Mouse (Mus musculus) hematopoietic stem cell, adult 5-6 weeks (primary cell): ENCODE data around the gene Hsd17b13. TPM values are rescaled to one million over a fixed set of nuclear protein-coding genes. Genes with fewer than 3 reads are reported as not detected.

Experiments used
- ATAC-seq, 2 experiments: fragments of 125-278 bp in 1 of 2; replicated peaks in 1 of 2; 2 replicates each; pipeline ENCODE4 v1.8.0; 2016 to 2017; ENCODE audit warnings: inconsistent platforms in 2 of 2, mild to moderate bottlenecking in 2 of 2, moderate number of reproducible peaks in 2 of 2, low read depth in 1 of 2, moderate TSS enrichment in 1 of 2; ENCODE audit not compliant: low FRiP score in 2 of 2, poor library complexity in 2 of 2, severe bottlenecking in 2 of 2, insufficient read depth in 1 of 2, low TSS enrichment in 1 of 2
- total RNA-seq: library from RNA; stranded (forward); fragments of 172-1452, 232-1000 nt; gene quantifications from 2 replicates; pipeline ENCODE4 v1.2.3, GENCODE M21; 2017

Gene Hsd17b13
- total RNA-seq, 1 experiment from 2014 or later: not detected

- ATAC-seq: no peak
Observed at GRCm38 (mm10) chr5:103911555-103911954, 65.7 kb downstream of the Hsd17b13 start.

GRCm38 (mm10) chr5:103910748-103911409 is 66.3 kb downstream of the Hsd17b13 start, which contains the start of gene Klhl8:
Gene Klhl8, minus strand, starts transcription at chr5:103911259.
- peak; percentile 79 to 88 for ATAC-seq

GRCm38 (mm10) chr5:103910156-103910555 is 67.1 kb downstream of the Hsd17b13 start:
- ATAC-seq: no peak

- ATAC-seq: no peak
Observed at GRCm38 (mm10) chr5:103909466-103909865, 67.7 kb downstream of the Hsd17b13 start.

GRCm38 (mm10) chr5:103908851-103909250 is 68.4 kb downstream of the Hsd17b13 start:
- no peak for ATAC-seq

GRCm38 (mm10) chr5:103907844-103908243 is 69.4 kb downstream of the Hsd17b13 start:
- no peak for ATAC-seq

- ATAC-seq: no peak
Observed at GRCm38 (mm10) chr5:103906173-103906572, 71.0 kb downstream of the Hsd17b13 start.

Other genes with a start within 250 kb of the Hsd17b13 start
- 1.7 and 3.4 TPM in 2 replicates for gene Klhl8, start 66.2 kb downstream of the Hsd17b13 start, total RNA-seq
- 56.7 and 66.1 TPM in 2 replicates for gene Hsd17b11, start 44.5 kb upstream of the Hsd17b13 start, total RNA-seq
- 36.6 and 71.8 TPM in 2 replicates for gene Nudt9, start 68.9 kb upstream of the Hsd17b13 start, total RNA-seq
- not detected in 2 replicates for gene Gm17660, start 100.2 kb upstream of the Hsd17b13 start, total RNA-seq
- gene Sparcl1, start 136.3 kb upstream of the Hsd17b13 start, total RNA-seq: not detected in 2 replicates
- not detected in 2 replicates for gene Dspp, start 193.3 kb upstream of the Hsd17b13 start, total RNA-seq
- 0.74 TPM in 1 of 2 replicates, not detected in the other for gene Dmp1, start 225.2 kb upstream of the Hsd17b13 start, total RNA-seq